Comparison of ENCODE assay signal across 8 mouse cellular contexts in the genomic region with DNA sequence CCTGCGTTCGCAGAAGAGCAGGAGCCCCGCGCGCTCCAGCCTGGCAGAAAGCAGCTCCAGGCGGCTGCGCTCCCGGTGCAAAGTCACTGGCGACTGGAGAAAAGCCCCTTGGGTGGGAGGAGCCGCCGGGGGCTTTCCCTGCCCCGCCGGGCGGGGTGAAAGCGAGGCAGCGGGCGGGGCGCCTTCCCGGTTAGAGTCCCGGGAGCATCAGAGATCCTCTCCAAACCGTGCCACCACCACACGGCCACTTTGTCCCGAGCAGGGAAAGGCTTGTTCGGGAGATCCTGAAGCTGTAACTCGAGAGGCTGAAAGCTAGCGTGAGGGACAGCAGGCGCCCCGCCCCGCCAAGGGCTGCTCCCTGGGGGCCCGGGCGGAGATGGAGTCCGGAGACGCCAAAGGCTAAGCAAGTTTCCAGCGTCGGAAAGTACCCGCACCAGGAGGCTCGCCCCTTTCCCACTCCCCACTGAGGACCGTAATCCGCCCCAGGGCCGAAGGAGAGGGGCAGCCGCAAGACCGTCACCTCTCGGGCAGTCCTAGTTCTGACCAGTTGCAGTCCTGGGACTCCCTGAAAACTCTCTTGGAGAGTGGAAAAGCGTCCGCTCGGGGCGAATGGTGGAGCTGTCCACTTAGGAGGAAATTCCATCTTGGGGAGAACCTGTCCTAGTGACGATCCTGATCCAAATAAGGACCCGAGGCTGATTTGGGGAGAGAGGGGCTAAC. TPM values are rescaled to one million over a fixed set of nuclear protein-coding genes. Genes with fewer than 3 reads are reported as not detected.
A peak's percentile ranks its signal among the peaks of the same experiment; 100 is the strongest.
DNase-seq lines count a peak whose midpoint lies in the region; ATAC-seq and TF ChIP-seq lines count a peak whose summit lies in the region.

A gene (minus strand): TSS at position 246 of the 720 bp plus-strand sequence.

- 0 out of 2 replicates have a peak, but pooled peaks have one; percentile 3 for TF ChIP-seq POLR2A in bone marrow macrophage, adult 2 months (IDR thresholded peaks at IDR 0.05; ENCODE audit: borderline replicate concordance, low read depth, low read length)

- no peak for TF ChIP-seq CTCF in bone marrow macrophage, adult 2 months (IDR thresholded peaks at IDR 0.05; ENCODE audit: low read depth, low read length)

- ATAC-seq in intestine, embryonic 14.5 days (replicated peaks; ENCODE audit: low FRiP score, low TSS enrichment, low read depth) = peak; percentile 60; the same call in 1 of the 2 replicates
- peak; percentile 23; the same call in 1 of the 2 replicates for ATAC-seq in megakaryocyte-erythroid progenitor cell, adult 5-6 weeks (replicated peaks; ENCODE audit: low FRiP score, low TSS enrichment, poor library complexity, severe bottlenecking)

- peak within 1 kb of the TSS; percentile 20 for H3K9ac ChIP-seq in intestine, embryonic 14.5 days (ENCODE audit: low read length)

- no peaks in the 10 kb centered on the region for H3K9me3 ChIP-seq in intestine, embryonic 14.5 days (ENCODE audit: control insufficient read depth, low read length)

- WGBS in intestine, embryonic 14.5 days = under 1% methylated on average over 49 of the region's 49 CpGs

- DNase-seq in adrenal gland, adult 2 months = peak; percentile 71
- DNase-seq in adrenal gland, postnatal 4 days (ENCODE audit: low spot score in 2 of 2) = no peak
- DNase-seq in gastrocnemius, postnatal 25 days = peak; percentile 35
- DNase-seq in intestine, embryonic 14.5 days (ENCODE audit: low spot score) = peak; percentile 77
- peak; percentile 35 for DNase-seq in left cerebral cortex, postnatal 4 days
- DNase-seq in spleen, postnatal 10 days (ENCODE audit: low spot score in 2 of 2) = peak; percentile 23 to 43

- intact Hi-C loops in left cerebral cortex, postnatal 4 days (cut with DNase I) = no loop called here

- H3K4me3 ChIP-seq in bone marrow macrophage, adult 2 months (ENCODE audit: insufficient read depth, low read length) = peak within 1 kb of the TSS; percentile 92
- peak within 1 kb of the TSS; percentile 57 for H3K4me3 ChIP-seq in intestine, embryonic 14.5 days (ENCODE audit: low read depth, low read length)

- peak within 1 kb of the TSS; percentile 100 for H3K4me2 ChIP-seq in intestine, embryonic 14.5 days (ENCODE audit: low read length)

- peaks cover 17% of the 10 kb centered on the region for H3K4me1 ChIP-seq in bone marrow macrophage, adult 2 months (ENCODE audit: control insufficient read depth, insufficient read depth, low read length)
- peaks cover 7% of the 10 kb centered on the region; the same call in 1 of the 2 replicates for H3K4me1 ChIP-seq in intestine, embryonic 14.5 days (replicated peaks; ENCODE audit: control insufficient read depth, insufficient read depth, low read length)

- H3K27ac ChIP-seq in bone marrow macrophage, adult 2 months (ENCODE audit: insufficient read depth, low read depth, low read length) = no peak within 1 kb of the TSS
- no peak within 1 kb of the TSS for H3K27ac ChIP-seq in intestine, embryonic 14.5 days (ENCODE audit: low read depth)

- H3K27me3 ChIP-seq in intestine, embryonic 14.5 days (replicated peaks; ENCODE audit: control insufficient read depth, insufficient read depth, low read length) = peaks cover 66% of the 10 kb centered on the region

- H3K36me3 ChIP-seq in intestine, embryonic 14.5 days (ENCODE audit: control insufficient read depth, insufficient read depth, low read length) = no peaks in the 10 kb centered on the region

RNA-seq across cellular contexts. Expression of the gene that starts here (rescaled TPM):
- total RNA-seq in adrenal gland, adult 2 months (2021) = 1 to 10 TPM; 1.1 to 1.9 TPM
- 1.5 and 1.9 TPM in 2 replicates for polyA plus RNA-seq in adrenal gland, adult 2 months (2012; rRNA removed)
- total RNA-seq in adrenal gland, postnatal 4 days (2021) = 1 to 10 TPM; 2.1 to 5.5 TPM
- polyA plus RNA-seq in bone marrow macrophage, adult 2 months (2012; ENCODE audit: insufficient read depth, insufficient read length, missing spikeins) = 7.8 and 9.5 TPM in 2 replicates
- 10 to 100 TPM; 17.0 to 25.2 TPM for total RNA-seq in gastrocnemius, postnatal 25 days (2021)
- 0.41 and 0.47 TPM in 2 replicates for polyA plus RNA-seq in intestine, embryonic 14.5 days (2014; fragmentation: Nextera tagmentation; extraction: Ambion mirVana)
- 1 to 10 TPM; 1.2 to 1.3 TPM for total RNA-seq in left cerebral cortex, postnatal 4 days (2021)
- 1.6 TPM in 1 of 2 replicates, not detected in the other for total RNA-seq in megakaryocyte-erythroid progenitor cell, adult 5-6 weeks (2014; fragmentation: Nextera tagmentation)
- not detected in 2 replicates for total RNA-seq in megakaryocyte-erythroid progenitor cell, adult 5-6 weeks (2017)

Comparison
In these comparisons a context has a peak if more than half of its experiments do, and no peak if none do; other contexts are left out.
1. DNase-seq: peak in adrenal gland, adult 2 months (single experiment), gastrocnemius, postnatal 25 days (single experiment), left cerebral cortex, postnatal 4 days (single experiment) and spleen, postnatal 10 days (2 of 2); none in adrenal gland, postnatal 4 days (0 of 2).
2. Peak in DNase-seq, ATAC-seq, H3K4me3 ChIP-seq, H3K9ac ChIP-seq and H3K4me2 ChIP-seq in intestine, embryonic 14.5 days; RNA of the gene not detected or under 1 TPM.